Mouse (Mus musculus) olfactory bulb, adult 2 months (tissue): Measurements from ENCODE around the gene Gm9736.
"Not testable (repeated sequence)": the region's sequence is repeated elsewhere in the genome, so short reads cannot be mapped to it uniquely, and the experiment has no call there.

Source experiments
- CTCF ChIP-seq: fragments of 200-500 bp; IDR thresholded peaks from 2 replicates; pipeline ENCODE4 v1.5.1; 2012; ENCODE audit warnings: low read depth, mild to moderate bottlenecking, low read length, moderate library complexity; ENCODE audit not compliant: insufficient read depth
- POLR2A ChIP-seq: fragments of 200-500 bp; IDR thresholded peaks from 2 replicates; pipeline ENCODE4 v1.6.1; 2012; ENCODE audit warnings: mild to moderate bottlenecking, low read depth, low read length, moderate library complexity; ENCODE audit not compliant: insufficient read depth

DNA sequence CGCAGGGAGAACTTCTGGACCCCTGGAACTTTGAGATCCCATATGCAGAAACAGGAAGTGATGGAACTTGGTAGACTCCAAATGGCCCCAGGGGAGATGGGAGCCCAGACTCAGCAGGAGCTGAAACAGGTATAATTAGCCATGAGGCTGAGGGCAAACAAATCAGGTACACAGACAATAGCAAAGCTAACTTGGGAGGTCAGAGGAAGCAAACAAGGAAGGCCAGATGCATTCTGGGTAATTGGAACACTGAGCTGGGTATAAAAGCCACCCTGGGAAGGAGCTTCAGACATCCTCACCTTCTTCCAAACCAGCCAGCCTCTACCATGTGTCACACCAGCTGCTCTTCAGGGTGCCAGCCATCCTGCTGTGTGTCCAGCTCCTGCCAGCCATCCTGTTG lies 30.9 kb downstream of the Gm9736 start, which contains the start of gene Krtap12-1:
- TF ChIP-seq POLR2A, CTCF: not testable (repeated sequence)
